Mouse (Mus musculus) kidney, embryonic 14.5 days (tissue): Measurements from ENCODE around the gene Acot1. TPM values are rescaled to one million over a fixed set of nuclear protein-coding genes. Genes with fewer than 3 reads are reported as not detected.
"Not testable (repeated sequence)": the region's sequence is repeated elsewhere in the genome, so short reads cannot be mapped to it uniquely, and the experiment has no call there.

Experiments used
- ATAC-seq: fragments of 200-750 bp; cut with Nextera tagmentation; 2 replicates; pipeline ENCODE4 v1.8.0; 2017; ENCODE audit warnings: moderate number of reproducible peaks, mild to moderate bottlenecking, moderate TSS enrichment, moderate library complexity; ENCODE audit not compliant: low FRiP score, low TSS enrichment
- H3K27ac ChIP-seq: fragments of 300-500 bp; sonication (generic); 2 replicates; pipeline ENCODE4 v1.5.1; 2014; ENCODE audit warnings: low read depth, mild to moderate bottlenecking, low read length, moderate library complexity, mixed read lengths
- H3K27me3 ChIP-seq: fragments of 300-500 bp; sonication (generic); 2 replicates; pipeline ENCODE4 v1.6.1; 2014; ENCODE audit warnings: mild to moderate bottlenecking, low read length; ENCODE audit not compliant: control insufficient read depth, insufficient read depth
- H3K36me3 ChIP-seq: fragments of 300-500 bp; sonication (generic); 2 replicates; pipeline ENCODE4 v1.6.1; 2014; ENCODE audit warnings: low read length, mixed read lengths; ENCODE audit not compliant: control insufficient read depth, insufficient read depth
- H3K4me1 ChIP-seq: fragments of 300-500 bp; sonication (generic); 2 replicates; pipeline ENCODE4 v1.6.1; 2014; ENCODE audit warnings: low read length, mixed read lengths; ENCODE audit not compliant: control insufficient read depth, insufficient read depth
- H3K4me2 ChIP-seq: fragments of 300-500 bp; sonication (generic); replicated peaks from 2 replicates; pipeline ENCODE4 v1.6.1; 2014; ENCODE audit warnings: low read depth, mild to moderate bottlenecking, low read length
- H3K4me3 ChIP-seq: fragments of 300-500 bp; sonication (generic); 2 replicates; pipeline ENCODE4 v1.5.1; 2014; ENCODE audit warnings: mild to moderate bottlenecking, low read length
- H3K9ac ChIP-seq: fragments of 300-500 bp; sonication (generic); 2 replicates; pipeline ENCODE4 v1.6.1; 2014; ENCODE audit warnings: low read depth, mild to moderate bottlenecking, low read length, moderate library complexity
- H3K9me3 ChIP-seq: fragments of 300-500 bp; sonication (generic); 2 replicates; pipeline ENCODE4 v1.6.1; 2016; ENCODE audit warnings: low read length; ENCODE audit not compliant: control insufficient read depth
- WGBS: fragments of 180-500 bp; shearing (Covaris S2); extraction: QIAGEN DNeasy Blood & Tissue Kit; methylation state at CpG from one replicate; pipeline ENCODE4 v1.1.7; 2014; 5-methylcytosine and 5-hydroxymethylcytosine counted together
- polyA plus RNA-seq: library from polyadenylated mRNA; unstranded; fragments of >200 nt; fragmentation: Nextera tagmentation; extraction: Ambion mirVana; gene quantifications from 2 replicates; pipeline ENCODE4 v1.2.1, GENCODE M21; 2014

The Acot1 gene
- polyA plus RNA-seq, 1 experiment from 2014 or later, result 55.2 TPM

DNA sequence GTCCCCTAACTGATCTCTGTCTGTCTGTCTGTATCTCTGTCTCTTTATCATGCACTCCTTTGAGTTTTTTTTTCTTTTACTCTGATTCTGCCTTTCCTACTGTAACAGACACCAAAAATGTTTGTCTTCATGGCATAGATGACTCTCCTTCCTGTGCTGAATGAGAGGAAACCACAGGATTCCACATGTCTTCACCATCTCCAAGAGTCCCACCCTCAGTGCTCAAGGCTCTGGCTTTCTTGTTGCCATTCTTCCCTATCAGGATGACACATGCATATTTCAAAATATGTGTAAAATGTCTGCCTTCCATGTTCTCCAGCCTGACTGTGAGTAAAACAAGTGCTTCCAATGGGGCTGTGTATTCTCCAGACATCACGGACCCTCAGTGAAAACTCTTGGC lies 37.6 kb downstream of the Acot1 start:
- no peaks in the 10 kb centered on the region for H3K4me1 ChIP-seq
- 90% methylated on average over 1 of the region's 1 CpGs for whole genome bisulfite sequencing
- no peak overlapping the region for H3K9ac ChIP-seq
- no peaks in the 10 kb centered on the region for H3K27me3 ChIP-seq
- H3K36me3 ChIP-seq, result no peaks in the 10 kb centered on the region
- ATAC-seq, result no peak
- H3K4me3 ChIP-seq, result no peak overlapping the region
- no peak overlapping the region for H3K27ac ChIP-seq
- no peak overlapping the region for H3K4me2 ChIP-seq
- peaks cover 7% of the 10 kb centered on the region for H3K9me3 ChIP-seq

DNA sequence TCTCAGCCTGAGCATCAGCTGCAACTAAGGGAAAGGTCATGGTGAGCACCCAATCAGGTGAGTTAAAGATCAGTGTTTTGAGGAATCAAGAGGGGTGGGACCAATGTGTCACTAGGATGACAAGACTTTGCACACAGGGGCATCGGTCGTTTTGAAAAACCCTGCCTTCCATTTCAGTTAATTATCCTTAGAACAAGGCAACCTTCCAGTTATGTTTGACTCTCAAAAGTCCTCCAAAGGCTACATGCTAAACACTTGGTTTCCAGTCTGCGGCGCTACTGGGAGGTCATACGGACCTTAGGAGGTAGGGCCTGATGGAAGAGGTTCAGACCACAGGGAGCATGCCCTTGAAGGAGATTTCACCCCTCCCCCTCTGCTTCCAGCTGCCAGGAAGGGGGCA lies 41.5 kb downstream of the Acot1 start:
- H3K4me1 ChIP-seq, H3K27ac ChIP-seq, H3K4me3 ChIP-seq, H3K27me3 ChIP-seq, H3K36me3 ChIP-seq, ATAC-seq, H3K4me2 ChIP-seq, H3K9me3 ChIP-seq, H3K9ac ChIP-seq: not testable (repeated sequence)
- 83% methylated on average over 5 of the region's 5 CpGs for WGBS

DNA sequence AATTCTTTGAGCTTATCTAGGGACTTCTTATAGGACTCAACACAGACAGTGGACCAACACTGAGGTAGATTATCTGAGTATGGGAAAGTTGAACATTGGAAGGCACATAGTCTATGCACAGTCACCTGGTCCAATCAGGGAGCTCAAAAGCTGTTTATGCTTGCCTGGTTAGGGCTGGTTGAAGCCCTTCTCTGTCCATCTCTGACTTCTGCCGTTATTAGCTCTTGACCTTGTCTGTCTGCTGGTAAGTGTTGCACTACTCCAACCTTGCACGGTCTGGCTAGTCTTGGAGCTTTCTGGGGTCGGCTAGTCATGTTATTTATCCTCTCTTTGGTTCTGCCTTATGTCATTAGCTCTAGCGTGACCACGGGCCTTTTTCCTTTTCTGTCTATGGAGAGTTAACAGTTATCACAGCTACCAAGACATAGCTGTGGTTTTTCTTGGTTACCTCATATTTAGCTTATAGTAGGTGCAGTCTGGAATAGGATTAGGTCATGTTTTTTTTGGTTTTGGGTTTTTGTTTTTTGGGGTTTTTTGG lies 42.7 kb downstream of the Acot1 start, which contains the start of gene Acot3:
Acot3 (plus strand) TSS at position 208 of the 538 bp plus-strand sequence.
- 78% methylated on average over 5 of the region's 5 CpGs for WGBS
- Histone ChIP-seq H3K9me3 (peaks cover 7% of the 10 kb centered on the region), H3K4me3 (no peak within 1 kb of the TSS), H3K9ac (no peak within 1 kb of the TSS), H3K4me1 (no peaks in the 10 kb centered on the region), H3K27ac (no peak within 1 kb of the TSS), H3K4me2 (0 out of 2 replicates have a peak within 1 kb of the TSS, but pooled peaks have one; percentile 79), H3K27me3 (peaks cover 9% of the 10 kb centered on the region; the same call in 1 of the 2 replicates), H3K36me3 (no peaks in the 10 kb centered on the region)
- ATAC-seq, result no peak

DNA sequence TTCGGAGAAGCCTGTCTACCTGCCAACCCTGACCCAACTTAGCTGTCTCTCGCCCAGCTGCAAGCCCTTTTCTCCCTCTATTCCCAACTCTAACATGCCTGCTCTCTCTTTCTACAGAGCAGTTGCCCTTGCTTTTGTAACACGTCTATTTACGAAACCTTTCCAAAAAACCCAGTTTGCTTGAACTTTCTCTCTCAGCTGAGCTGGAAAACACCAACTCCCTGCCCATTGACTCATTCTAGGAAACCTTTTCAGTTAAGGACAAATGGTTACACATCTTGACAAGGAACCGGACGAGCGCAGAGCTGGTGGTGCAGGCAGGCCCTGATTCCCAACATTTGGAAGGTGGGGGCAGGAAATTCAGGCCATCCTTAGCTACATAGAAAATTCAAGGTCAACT lies 43.3 kb downstream of the Acot1 start:
- WGBS, result 89% methylated on average over 7 of the region's 7 CpGs
- peaks cover 7% of the 10 kb centered on the region for H3K9me3 ChIP-seq
- H3K4me2 ChIP-seq, result no peak overlapping the region
- H3K9ac ChIP-seq, result no peak overlapping the region
- H3K36me3 ChIP-seq, result no peaks in the 10 kb centered on the region
- peaks cover 9% of the 10 kb centered on the region; the same call in 1 of the 2 replicates for H3K27me3 ChIP-seq
- no peak overlapping the region for H3K4me3 ChIP-seq
- no peak overlapping the region for H3K27ac ChIP-seq
- no peak for ATAC-seq
- H3K4me1 ChIP-seq, result no peaks in the 10 kb centered on the region

DNA sequence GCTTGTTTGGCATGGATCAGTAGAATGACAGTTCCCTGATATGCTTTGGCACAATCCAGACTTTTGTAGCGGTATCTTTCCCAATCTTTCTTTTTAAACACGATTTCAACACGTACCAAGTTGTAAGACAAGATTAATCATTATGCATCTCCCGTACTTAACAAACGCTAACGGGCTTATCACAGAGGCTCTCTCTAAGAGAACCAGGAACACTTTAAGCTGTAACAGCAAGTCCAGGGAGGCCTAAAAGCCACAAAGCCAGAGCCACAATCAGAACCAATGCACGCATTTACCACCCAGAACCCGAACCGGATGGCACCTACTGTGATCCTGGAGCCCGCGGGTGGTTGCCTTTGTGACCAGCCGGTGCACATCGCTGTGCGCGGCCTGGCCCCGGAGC lies 43.9 kb downstream of the Acot1 start:
- H3K9me3 ChIP-seq, result peaks cover 5% of the 10 kb centered on the region
- H3K4me3 ChIP-seq, result peak overlapping the region; percentile 42
- H3K4me2 ChIP-seq, result peak overlapping the region; percentile 79
- H3K27ac ChIP-seq, result no peak overlapping the region
- no peak for ATAC-seq
- no peaks in the 10 kb centered on the region for H3K36me3 ChIP-seq
- 18% methylated on average over 16 of the region's 16 CpGs for WGBS
- H3K4me1 ChIP-seq, result no peaks in the 10 kb centered on the region
- peak overlapping the region; percentile 50; the same call in 1 of the 2 replicates for H3K9ac ChIP-seq
- H3K27me3 ChIP-seq, result peaks cover 9% of the 10 kb centered on the region; the same call in 1 of the 2 replicates

- no peak overlapping the region for H3K27ac ChIP-seq
- 2% methylated on average over 34 of the region's 46 CpGs for WGBS
- peak overlapping the region; percentile 79 for H3K4me2 ChIP-seq
- no peaks in the 10 kb centered on the region for H3K4me1 ChIP-seq
- H3K9ac ChIP-seq, result peak overlapping the region; percentile 50
- peak; percentile 39; the same call in 1 of the 2 replicates for ATAC-seq
- H3K9me3 ChIP-seq, result no peaks in the 10 kb centered on the region
- H3K4me3 ChIP-seq, result peak overlapping the region; percentile 42
- H3K27me3 ChIP-seq, result peaks cover 9% of the 10 kb centered on the region; the same call in 1 of the 2 replicates
- no peaks in the 10 kb centered on the region for H3K36me3 ChIP-seq
Measured at GRCm38 (mm10) chr12:84053679-84054391, 44.5 kb downstream of the Acot1 start.

DNA sequence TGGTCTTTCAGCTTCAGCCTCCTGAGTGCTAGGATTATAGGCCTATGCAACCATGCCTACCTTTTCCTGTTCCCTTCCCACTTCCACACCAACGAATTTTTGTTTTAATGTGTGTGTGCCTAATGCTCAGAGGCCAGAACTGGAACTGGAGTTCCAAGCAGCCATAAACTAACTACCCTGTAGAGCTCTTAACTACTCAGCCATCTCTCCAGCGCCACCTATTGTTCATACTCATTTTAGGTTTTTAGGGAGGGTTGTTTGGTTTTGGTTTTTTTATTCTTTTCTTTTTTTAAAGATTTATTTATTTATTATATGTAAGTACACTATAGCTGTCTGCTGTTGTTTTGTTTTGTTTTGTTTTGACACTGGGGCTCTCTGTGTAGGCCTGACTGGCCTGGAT lies 51.7 kb downstream of the Acot1 start:
- 31% methylated on average over 2 of the region's 2 CpGs for WGBS
- Histone ChIP-seq H3K36me3 (no peaks in the 10 kb centered on the region), H3K9me3 (no peaks in the 10 kb centered on the region), H3K27me3 (no peaks in the 10 kb centered on the region), H3K27ac (no peak overlapping the region), H3K4me1 (no peaks in the 10 kb centered on the region), H3K4me2 (no peak overlapping the region), H3K9ac (no peak overlapping the region), H3K4me3 (no peak overlapping the region)
- no peak for ATAC-seq

GRCm38 (mm10) chr12:84062336-84062735 lies 53.0 kb downstream of the Acot1 start:
- H3K36me3 ChIP-seq, result no peaks in the 10 kb centered on the region
- no peak overlapping the region for H3K9ac ChIP-seq
- no peak for ATAC-seq
- H3K9me3 ChIP-seq, result no peaks in the 10 kb centered on the region
- H3K27me3 ChIP-seq, result no peaks in the 10 kb centered on the region
- no peak overlapping the region for H3K27ac ChIP-seq
- H3K4me2 ChIP-seq, result no peak overlapping the region
- no peak overlapping the region for H3K4me3 ChIP-seq
- WGBS, result 94% methylated on average over 20 of the region's 20 CpGs
- no peaks in the 10 kb centered on the region for H3K4me1 ChIP-seq

- ATAC-seq, result no peak
- 75% methylated on average over 5 of the region's 5 CpGs for WGBS
- H3K4me1 ChIP-seq, result no peaks in the 10 kb centered on the region
- no peaks in the 10 kb centered on the region for H3K27me3 ChIP-seq
- no peak overlapping the region for H3K4me2 ChIP-seq
- H3K4me3 ChIP-seq, result no peak overlapping the region
- no peaks in the 10 kb centered on the region for H3K36me3 ChIP-seq
- no peak overlapping the region for H3K27ac ChIP-seq
- no peaks in the 10 kb centered on the region for H3K9me3 ChIP-seq
- H3K9ac ChIP-seq, result no peak overlapping the region
Measured at GRCm38 (mm10) chr12:84063228-84063627, 53.9 kb downstream of the Acot1 start.
